38 mouse cellular contexts compared by ENCODE assay signal in the genomic region with DNA sequence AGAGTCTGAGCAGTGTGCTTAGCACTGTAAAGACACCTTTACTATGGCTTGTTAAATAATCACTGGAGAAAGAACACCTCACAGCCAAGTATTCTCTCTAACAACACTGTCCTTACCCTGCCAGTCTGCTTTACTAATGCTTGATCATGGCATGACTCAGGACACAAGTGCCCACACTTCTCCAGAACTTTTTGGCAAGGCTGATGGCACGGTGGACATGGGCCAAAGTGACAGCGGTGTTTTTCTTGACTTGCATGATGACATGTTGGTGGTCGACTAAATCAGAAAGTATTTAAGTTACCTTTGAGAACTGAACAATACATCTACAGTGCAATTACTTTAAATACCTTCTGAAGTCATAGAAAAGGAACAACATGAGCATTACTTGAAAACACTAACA. TPM values are rescaled to one million over a fixed set of nuclear protein-coding genes. Genes with fewer than 3 reads are reported as not detected.
DNase-seq lines count a peak whose midpoint lies in the region; TF ChIP-seq lines count a peak whose summit lies in the region.
"Had no signal": no experiment of that assay in that cellular context is flagged by ENCODE, and none has a peak within 500 bp of the region (broad histone marks: within the 10 kb centered on the region; RNA-seq: fewer than 3 reads in every experiment).

No protein-coding gene starts in this region.

- H3K4me1 ChIP-seq in cerebellum, adult 2 months (ENCODE audit: control insufficient read depth, insufficient read depth, low read length) = no peaks in the 10 kb centered on the region
- H3K4me1 ChIP-seq: embryonic facial prominence, embryonic 12.5 days; forebrain, embryonic 10.5 days; forebrain, embryonic 15.5 days; limb, embryonic 13.5 days; liver, embryonic 13.5 days; midbrain, embryonic 13.5 days; neural tube, embryonic 15.5 days; stomach, embryonic 15.5 days had no signal

- no peak overlapping the region for H3K4me3 ChIP-seq in cerebellum, adult 2 months (replicated peaks; ENCODE audit: insufficient read depth, low read depth, low read length)
- H3K4me3 ChIP-seq: embryonic facial prominence, embryonic 12.5 days; forebrain, embryonic 10.5 days; forebrain, embryonic 15.5 days; heart, adult 2 months; left cerebral cortex, adult 2 months; limb, embryonic 13.5 days; liver, embryonic 13.5 days; megakaryocyte, embryonic 14.5 days; midbrain, embryonic 13.5 days; neural tube, embryonic 15.5 days; stomach, embryonic 15.5 days had no signal

- TF ChIP-seq CTCF in cerebellum, adult 2 months (IDR thresholded peaks at IDR 0.05; ENCODE audit: borderline replicate concordance, insufficient read depth, low read depth, low read length) = no peak

- DNase-seq in cerebellum, postnatal 10 days = peak; percentile 20 to 42
- no peak for DNase-seq in cerebellum, adult 2 months
- peak; percentile 46 for DNase-seq in 3134 (ENCODE audit: extremely low read depth, insufficient read length, low spot score)
- DNase-seq in NIH3T3 (ENCODE audit: low read depth) = peak; percentile 19
- peak; percentile 58 for DNase-seq in adrenal gland, postnatal 14 days
- no peak for DNase-seq in MN1 (ENCODE audit: low spot score)
- DNase-seq in liver = no peak
- DNase-seq in cerebellum, postnatal 4 days (ENCODE audit: low spot score in 2 of 2) = no peak
- DNase-seq: B cell, adult 2 months; cerebellum, adult 8-10 months; cerebellum, postnatal 36 days; embryo, embryonic 11 days; heart, adult 2 months; kidney, postnatal 25 days; liver, embryonic 13.5 days; lung, adult 18-20 months; lung, postnatal 4 days; retina, postnatal 1 day; right cerebral cortex, postnatal 14 days had no signal

- no peak for TF ChIP-seq POLR2A in cerebellum, adult 2 months (IDR thresholded peaks at IDR 0.05; ENCODE audit: borderline replicate concordance, insufficient read depth, low read length)

- no peaks in the 10 kb centered on the region for H3K27me3 ChIP-seq in cerebellum, adult 2 months (ENCODE audit: control insufficient read depth, insufficient read depth, low read length)
- H3K27me3 ChIP-seq: embryonic facial prominence, embryonic 12.5 days; forebrain, embryonic 15.5 days; limb, embryonic 13.5 days; liver, embryonic 13.5 days; megakaryocyte, embryonic 14.5 days; midbrain, embryonic 13.5 days; neural tube, embryonic 15.5 days; Patski; stomach, embryonic 15.5 days had no signal

- no peak overlapping the region for H3K27ac ChIP-seq in cerebellum, adult 2 months (ENCODE audit: insufficient read depth, low read length)
- H3K27ac ChIP-seq: embryonic facial prominence, embryonic 12.5 days; forebrain, embryonic 10.5 days; forebrain, embryonic 15.5 days; heart, adult 2 months; hindbrain, embryonic 14.5 days; left cerebral cortex, adult 2 months; limb, embryonic 13.5 days; liver, embryonic 13.5 days; midbrain, embryonic 13.5 days; neural tube, embryonic 15.5 days; stomach, embryonic 15.5 days had no signal

- WGBS in cerebellum, adult 2 months = 25% methylated on average over 3 of the region's 3 CpGs

RNA-seq across cellular contexts. Expression of a gene that starts 24.6 kb away (rescaled TPM):
- 2.3 and 3.0 TPM in 2 replicates for polyA plus RNA-seq in cerebellum, adult 2 months (2012; rRNA removed)
- 0.11 and 0.26 TPM in 2 replicates for total RNA-seq in adrenal gland, postnatal 14 days (2021)

RNA-seq across cellular contexts. Expression of a gene that starts 30.6 kb away (rescaled TPM):
- polyA plus RNA-seq in cerebellum, adult 2 months (2012; rRNA removed) = 9.6 and 10.9 TPM in 2 replicates
- 12.5 and 12.7 TPM in 2 replicates for total RNA-seq in adrenal gland, postnatal 14 days (2021)

RNA-seq across cellular contexts. Expression of a gene that starts 52.2 kb away (rescaled TPM):
- polyA plus RNA-seq in cerebellum, adult 2 months (2012; rRNA removed) = 0.48 and 0.56 TPM in 2 replicates
- not detected in 2 replicates for total RNA-seq in adrenal gland, postnatal 14 days (2021)
- total RNA-seq: adrenal gland, adult 18-20 months; gastrocnemius, adult 8-10 months; gastrocnemius, postnatal 4 days; heart, adult 2 months; heart, postnatal 36 days; layer of hippocampus, adult 18-20 months had no signal
- polyA plus RNA-seq: forebrain, embryonic 10.5 days; heart, adult 2 months; heart, embryonic 14.5 days; intestine, postnatal 0 days; lung, postnatal 0 days; Patski had no signal

RNA-seq across cellular contexts. Expression of a gene that starts 58.5 kb away (rescaled TPM):
- 0.49 and 0.82 TPM in 2 replicates for polyA plus RNA-seq in cerebellum, adult 2 months (2012; rRNA removed)
- 1.3 and 2.9 TPM in 2 replicates for total RNA-seq in adrenal gland, postnatal 14 days (2021)
- total RNA-seq: gastrocnemius, adult 8-10 months; gastrocnemius, postnatal 4 days; heart, adult 2 months; heart, postnatal 36 days had no signal
- polyA plus RNA-seq: heart, adult 2 months; liver, embryonic 13.5 days; lung, postnatal 0 days; Patski had no signal

Comparison
In these comparisons a context has a peak if more than half of its experiments do, and no peak if none do; other contexts are left out.
1. DNase-seq: peak in cerebellum, postnatal 10 days (2 of 2), 3134 (single experiment), NIH3T3 (single experiment) and adrenal gland, postnatal 14 days (single experiment); none in cerebellum, adult 2 months (0 of 2), MN1 (single experiment), liver (single experiment) and cerebellum, postnatal 4 days (0 of 2).